Mouse (Mus musculus): ENCODE results near the gene Slc30a9. TPM values are rescaled to one million over a fixed set of nuclear protein-coding genes. Genes with fewer than 3 reads are reported as not detected.

Slc30a9 gene
- 10.4 and 16.4 TPM in 2 replicates for polyA plus RNA-seq (2012; rRNA removed; ENCODE audit: low replicate concordance)

DNA sequence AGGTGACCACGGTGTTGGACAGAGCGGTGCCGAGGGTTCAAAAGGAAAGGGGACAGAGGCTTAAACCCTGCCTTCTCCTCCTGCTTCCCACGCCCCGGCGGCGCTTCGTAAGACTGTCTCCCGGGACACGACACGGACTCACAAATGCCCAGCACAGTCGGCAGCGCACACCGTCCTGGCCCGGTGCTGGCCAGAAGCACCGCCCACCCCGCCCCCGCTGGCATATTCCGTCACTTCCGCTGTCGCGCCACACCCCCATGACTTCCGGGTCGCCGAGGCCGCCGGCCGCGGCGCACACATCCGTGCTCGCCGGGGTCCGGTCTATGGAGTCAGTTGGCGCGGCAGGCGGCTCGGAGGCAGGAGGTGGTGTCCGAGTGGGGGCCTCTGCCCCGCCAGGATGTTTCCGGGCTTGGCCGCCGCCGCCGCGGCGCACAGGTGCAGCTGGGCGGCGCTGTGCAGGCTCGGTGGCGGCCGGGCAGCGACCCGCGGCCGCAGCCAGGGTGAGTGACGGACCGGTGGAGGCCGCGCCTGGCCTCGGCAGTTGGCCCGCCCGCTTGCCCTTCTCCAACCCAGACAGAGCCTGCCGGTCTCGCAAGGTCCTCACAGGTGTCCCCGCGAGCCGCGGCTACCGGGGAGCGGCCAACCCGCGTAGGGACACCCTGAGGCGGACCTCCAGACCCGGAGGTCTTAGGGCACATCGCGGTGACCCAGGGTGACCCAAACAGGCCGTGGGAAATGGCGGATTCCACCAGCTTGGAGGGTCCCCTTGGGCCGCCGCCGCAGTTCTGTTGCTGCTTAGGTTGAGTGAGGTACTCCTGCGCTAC is at the start of gene Slc30a9:
Gene Slc30a9, plus strand, starts transcription at position 258 of the 824 bp plus-strand sequence.

DNA sequence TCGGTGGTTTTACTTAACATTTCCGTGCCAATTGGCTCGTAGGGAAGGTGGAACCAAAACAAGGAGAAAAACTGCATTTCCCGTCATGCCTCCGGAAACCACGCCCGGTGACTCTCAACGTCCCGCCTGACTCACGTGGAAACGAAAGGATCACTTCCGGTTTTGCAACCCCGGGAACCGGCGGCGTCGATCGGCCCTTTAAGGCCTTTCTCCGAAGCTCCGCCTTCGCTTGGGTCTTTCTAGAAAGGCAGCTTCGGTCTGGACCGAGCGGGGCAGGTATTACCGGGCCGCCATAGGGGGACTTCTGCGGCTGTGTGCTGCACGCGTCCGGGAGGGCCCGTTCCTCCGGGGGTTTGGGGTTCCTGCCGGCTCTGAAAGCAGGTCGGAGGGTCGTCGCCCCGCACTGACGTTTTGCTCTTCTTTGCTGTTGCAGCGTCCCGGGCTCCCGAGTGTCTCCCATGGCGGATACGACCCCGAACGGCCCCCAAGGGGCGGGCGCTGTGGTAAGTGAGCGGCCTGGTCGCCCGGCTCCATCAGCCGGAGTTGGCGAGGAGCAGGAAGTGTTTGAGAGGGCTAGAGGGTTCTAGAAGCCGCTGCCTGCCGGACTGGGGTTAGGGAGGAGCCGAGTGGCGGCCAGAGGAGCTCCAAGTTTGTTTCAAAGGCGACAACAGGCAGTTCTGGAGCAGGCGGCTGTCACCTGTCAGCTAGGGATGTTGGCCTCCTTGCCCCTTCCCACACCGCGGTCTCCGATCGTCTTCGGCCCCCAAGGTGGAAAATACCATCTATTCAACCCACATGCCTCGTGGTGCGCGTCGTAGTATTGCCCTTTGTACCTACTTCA is 46.0 kb upstream of the Slc30a9 start, which contains the start of gene Tmem33:
Gene Tmem33, plus strand, starts transcription at position 35 of the 841 bp plus-strand sequence.

Other genes starting within 250 kb of the Slc30a9 start
- 1.4 and 2.8 TPM in 2 replicates for gene Phox2b, start 207.7 kb upstream of the Slc30a9 start, polyA plus RNA-seq (2012; rRNA removed; ENCODE audit: low replicate concordance)
- 116 and 135 TPM in 2 replicates for gene Tmem33, start 46.4 kb upstream of the Slc30a9 start, polyA plus RNA-seq (2012; rRNA removed; ENCODE audit: low replicate concordance)
- 0.06 and 0.11 TPM in 2 replicates for gene Bend4, start 121.4 kb downstream of the Slc30a9 start, polyA plus RNA-seq (2012; rRNA removed; ENCODE audit: low replicate concordance)

Data from duodenum, adult 2 months (tissue).